Mouse (Mus musculus) intestine, embryonic 14.5 days (tissue): ENCODE measurements around the gene Sgms1. TPM values are rescaled to one million over a fixed set of nuclear protein-coding genes. Genes with fewer than 3 reads are reported as not detected.

Experiments
- ATAC-seq: fragments of 200-750 bp; cut with Nextera tagmentation; replicated peaks from 2 replicates; pipeline ENCODE4 v1.8.0; 2017; ENCODE audit warnings: low read depth, moderate number of reproducible peaks, moderate TSS enrichment, moderate library complexity; ENCODE audit not compliant: low FRiP score, low TSS enrichment
- DNase-seq: peaks from one replicate; pipeline ENCODE4 v3.0.0-alpha.2; 2018; ENCODE audit warnings: low spot score
- H3K27ac ChIP-seq: fragments of 300-500 bp; sonication (generic); 2 replicates; pipeline ENCODE4 v1.5.1; 2014; ENCODE audit warnings: low read depth, mild to moderate bottlenecking, control low read depth
- H3K27me3 ChIP-seq: fragments of 300-500 bp; sonication (generic); replicated peaks from 2 replicates; pipeline ENCODE4 v1.6.1; 2014; ENCODE audit warnings: low read length, control low read depth; ENCODE audit not compliant: control insufficient read depth, insufficient read depth
- H3K36me3 ChIP-seq: fragments of 300-500 bp; sonication (generic); 2 replicates; pipeline ENCODE4 v1.6.1; 2014; ENCODE audit warnings: low read length, control low read depth; ENCODE audit not compliant: control insufficient read depth, insufficient read depth
- H3K4me1 ChIP-seq: fragments of 300-500 bp; sonication (generic); replicated peaks from 2 replicates; pipeline ENCODE4 v1.6.1; 2014; ENCODE audit warnings: low read length, control low read depth, mixed read lengths; ENCODE audit not compliant: control insufficient read depth, insufficient read depth
- H3K4me2 ChIP-seq: fragments of 300-500 bp; sonication (generic); 2 replicates; pipeline ENCODE4 v1.6.1; 2014; ENCODE audit warnings: low read length
- H3K4me3 ChIP-seq: fragments of 300-500 bp; sonication (generic); 2 replicates; pipeline ENCODE4 v1.5.1; 2014; ENCODE audit warnings: low read depth, low read length, control low read depth, mixed read lengths
- H3K9ac ChIP-seq: fragments of 300-500 bp; sonication (generic); 2 replicates; pipeline ENCODE4 v1.6.1; 2014; ENCODE audit warnings: mild to moderate bottlenecking, low read length
- H3K9me3 ChIP-seq: fragments of 300-500 bp; sonication (generic); 2 replicates; pipeline ENCODE4 v1.6.1; 2016; ENCODE audit warnings: low read length, control low read depth; ENCODE audit not compliant: control insufficient read depth
- WGBS: fragments of 180-500 bp; shearing (Covaris S2); extraction: QIAGEN DNeasy Blood & Tissue Kit; methylation state at CpG from one replicate; pipeline ENCODE4 v1.1.7; 2014; 5-methylcytosine and 5-hydroxymethylcytosine counted together
- polyA plus RNA-seq: library from polyadenylated mRNA; unstranded; fragments of >200 nt; fragmentation: Nextera tagmentation; extraction: Ambion mirVana; gene quantifications from 2 replicates; pipeline ENCODE4 v1.2.1, GENCODE M21; 2014

The Sgms1 gene
- polyA plus RNA-seq, 1 experiment from 2014 or later = 37.5 TPM

DNA sequence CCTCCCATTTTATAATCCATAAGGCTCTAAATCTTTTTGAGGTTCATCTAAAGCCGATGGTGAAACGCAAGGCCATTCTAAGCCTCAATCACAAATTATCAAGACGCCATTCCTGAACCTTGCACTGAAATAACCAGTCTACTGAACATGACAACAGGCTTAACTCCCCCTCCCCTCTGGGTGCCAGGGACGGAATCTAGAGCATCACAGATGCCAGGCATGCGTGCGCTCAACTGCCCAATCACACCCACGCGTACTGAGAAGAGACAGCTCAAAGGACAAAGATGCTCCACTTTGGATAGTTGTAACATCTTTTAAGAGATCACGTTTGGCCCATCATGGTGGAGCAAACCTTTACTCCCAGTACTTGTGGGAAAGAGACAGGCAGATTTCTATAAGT, 146.3 kb downstream of the Sgms1 start:
- H3K27ac ChIP-seq = no peak overlapping the region
- no peaks in the 10 kb centered on the region for H3K9me3 ChIP-seq
- H3K27me3 ChIP-seq = no peaks in the 10 kb centered on the region
- WGBS = 85% methylated on average over 9 of the region's 9 CpGs
- ATAC-seq = no peak
- DNase-seq = peak; percentile 15
- H3K4me2 ChIP-seq = no peak overlapping the region
- no peaks in the 10 kb centered on the region for H3K36me3 ChIP-seq
- no peak overlapping the region for H3K9ac ChIP-seq
- 0 out of 2 replicates have a peak, but pooled peaks cover 3% of the 10 kb centered on the region for H3K4me1 ChIP-seq
- no peak overlapping the region for H3K4me3 ChIP-seq

DNA sequence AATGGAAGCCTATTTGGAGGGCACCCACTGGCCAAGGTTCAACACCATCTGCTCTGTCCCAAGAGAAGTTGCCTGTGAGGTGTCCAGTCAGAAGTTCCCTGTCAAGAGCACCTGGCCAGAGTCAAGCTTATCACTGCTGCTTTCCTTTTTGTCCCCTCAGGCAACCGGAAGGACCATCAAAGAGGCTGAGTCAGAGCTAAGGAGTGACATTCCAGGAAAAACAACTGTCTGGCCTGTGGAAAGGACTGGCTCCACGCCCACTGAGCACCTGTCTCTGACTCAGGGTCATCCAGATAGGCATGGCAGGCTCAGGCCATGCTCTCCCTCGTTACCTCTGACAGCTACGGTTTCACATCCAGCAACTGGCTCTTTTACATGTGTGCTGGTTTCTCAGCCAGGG, 147.4 kb downstream of the Sgms1 start:
- Histone ChIP-seq H3K4me1 (0 out of 2 replicates have a peak, but pooled peaks cover 3% of the 10 kb centered on the region), H3K27ac (no peak overlapping the region), H3K4me2 (no peak overlapping the region), H3K27me3 (no peaks in the 10 kb centered on the region), H3K9me3 (no peaks in the 10 kb centered on the region), H3K4me3 (no peak overlapping the region), H3K36me3 (no peaks in the 10 kb centered on the region), H3K9ac (no peak overlapping the region)
- ATAC-seq = no peak
- peak; percentile 48 for DNase-seq
- 75% methylated on average over 4 of the region's 4 CpGs for WGBS

DNA sequence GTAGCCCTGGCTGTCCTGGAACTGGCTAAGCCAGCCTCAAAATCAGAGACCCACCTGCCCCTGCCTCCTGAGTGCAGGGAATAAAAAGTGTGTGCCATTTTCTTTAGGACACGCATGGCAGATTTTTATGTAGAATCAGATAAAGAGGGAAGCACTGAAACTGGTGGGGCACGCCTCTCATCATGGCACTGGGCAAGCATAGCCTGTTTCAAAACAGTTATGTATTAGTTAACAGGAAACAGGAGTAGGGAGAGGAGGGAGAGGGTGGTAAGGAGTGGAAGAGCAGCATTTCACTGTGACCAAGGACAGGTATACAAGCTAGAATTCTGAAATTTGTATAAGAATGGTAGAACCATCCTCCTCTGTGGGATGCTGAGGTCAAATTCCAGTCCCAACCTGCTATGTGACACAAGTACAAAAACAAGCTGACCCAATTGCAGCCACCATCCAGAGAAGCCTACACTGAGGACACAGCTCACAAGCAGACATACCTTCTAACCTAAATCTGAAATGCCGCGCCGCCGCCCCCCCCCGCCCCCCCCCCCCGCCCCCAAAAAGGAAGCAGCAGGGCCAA, 149.0 kb downstream of the Sgms1 start:
- Histone ChIP-seq H3K36me3 (no peaks in the 10 kb centered on the region), H3K9me3 (no peaks in the 10 kb centered on the region), H3K4me3 (no peak overlapping the region), H3K4me2 (no peak overlapping the region), H3K4me1 (0 out of 2 replicates have a peak, but pooled peaks cover 3% of the 10 kb centered on the region), H3K9ac (no peak overlapping the region), H3K27me3 (no peaks in the 10 kb centered on the region), H3K27ac (no peak overlapping the region)
- DNase-seq = no peak
- whole genome bisulfite sequencing = 84% methylated on average over 7 of the region's 8 CpGs
- no peak for ATAC-seq

DNA sequence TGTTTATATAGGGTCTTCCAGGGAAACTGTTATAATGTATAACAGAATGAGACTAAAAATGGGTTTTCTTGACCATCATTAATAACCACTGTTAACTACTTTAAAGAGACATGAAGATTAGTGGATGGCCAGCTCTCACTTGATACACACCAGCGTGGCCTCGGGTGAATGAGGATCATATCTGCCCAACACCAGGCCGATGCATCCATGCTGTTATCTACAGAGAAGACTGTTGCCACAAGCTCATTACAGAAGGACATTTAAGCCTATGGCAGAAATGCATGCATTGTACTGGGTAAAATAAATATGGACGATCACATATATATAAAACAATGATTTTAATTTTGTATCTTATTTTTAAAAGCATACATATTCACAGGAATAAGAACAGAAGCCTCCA, 149.6 kb downstream of the Sgms1 start:
- Histone ChIP-seq H3K4me3 (no peak overlapping the region), H3K27ac (no peak overlapping the region), H3K9me3 (no peaks in the 10 kb centered on the region), H3K9ac (no peak overlapping the region), H3K36me3 (no peaks in the 10 kb centered on the region), H3K4me2 (no peak overlapping the region), H3K27me3 (no peaks in the 10 kb centered on the region), H3K4me1 (0 out of 2 replicates have a peak, but pooled peaks cover 3% of the 10 kb centered on the region)
- 88% methylated on average over 4 of the region's 4 CpGs for WGBS
- no peak for DNase-seq
- ATAC-seq = no peak

DNA sequence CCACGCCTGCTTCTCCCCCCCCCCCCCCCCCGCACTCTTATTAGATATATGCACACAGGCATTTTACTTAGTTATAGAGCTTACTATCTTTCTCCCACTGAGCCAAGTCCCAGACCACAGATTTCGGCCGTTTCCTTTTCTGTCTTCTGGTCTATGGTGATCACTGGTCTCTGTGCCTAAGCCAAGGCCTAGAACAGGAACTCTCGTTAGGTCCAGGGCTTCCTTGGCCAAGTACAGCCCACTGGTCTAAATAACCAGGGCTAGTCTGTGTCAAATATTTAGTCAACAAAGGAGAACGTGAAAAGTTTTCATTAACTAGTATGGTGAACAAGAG, 150.1 kb downstream of the Sgms1 start:
- WGBS = 82% methylated on average over 6 of the region's 6 CpGs
- no peak overlapping the region for H3K9ac ChIP-seq
- H3K4me1 ChIP-seq = 0 out of 2 replicates have a peak, but pooled peaks cover 3% of the 10 kb centered on the region
- no peak overlapping the region for H3K4me2 ChIP-seq
- H3K9me3 ChIP-seq = no peaks in the 10 kb centered on the region
- no peaks in the 10 kb centered on the region for H3K27me3 ChIP-seq
- H3K27ac ChIP-seq = no peak overlapping the region
- H3K36me3 ChIP-seq = no peaks in the 10 kb centered on the region
- H3K4me3 ChIP-seq = no peak overlapping the region
- ATAC-seq = no peak
- DNase-seq = no peak

DNA sequence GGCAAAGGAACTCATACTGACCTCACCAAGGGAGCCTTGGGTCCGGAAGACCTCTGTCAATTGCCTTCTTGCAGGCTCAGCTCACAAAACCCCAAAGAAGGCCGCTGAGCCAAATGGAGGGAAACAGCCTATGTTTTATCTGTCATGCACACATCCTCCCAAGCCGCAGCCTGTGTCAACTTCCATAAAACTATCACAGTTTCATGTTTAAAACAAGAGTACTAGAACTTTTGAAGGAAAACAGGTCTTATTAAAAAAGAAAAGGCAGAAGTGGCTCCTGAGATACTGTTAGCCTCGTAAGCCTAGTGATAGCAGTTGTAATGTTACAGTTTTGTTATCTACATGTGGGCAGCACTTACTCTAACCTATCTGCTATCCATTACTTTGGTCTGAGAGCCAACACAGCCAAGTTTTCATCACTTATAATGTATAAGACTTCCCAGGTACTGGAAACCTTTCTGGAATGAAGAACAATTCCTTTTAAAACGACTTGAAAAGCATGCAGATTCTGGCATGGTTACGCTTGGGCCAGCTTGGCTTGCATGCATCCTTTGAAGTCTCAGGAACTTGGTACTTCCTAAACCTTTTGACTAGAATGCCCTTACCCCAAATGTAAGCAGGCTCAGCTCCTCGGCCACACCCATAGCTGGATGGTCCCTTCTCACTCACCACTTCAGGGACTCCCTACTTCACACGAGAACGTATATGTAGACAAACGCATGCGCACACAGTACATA, 150.6 kb downstream of the Sgms1 start:
- Histone ChIP-seq H3K9me3 (no peaks in the 10 kb centered on the region), H3K4me2 (no peak overlapping the region), H3K4me1 (0 out of 2 replicates have a peak, but pooled peaks cover 3% of the 10 kb centered on the region), H3K9ac (no peak overlapping the region), H3K27ac (no peak overlapping the region), H3K36me3 (no peaks in the 10 kb centered on the region), H3K4me3 (no peak overlapping the region), H3K27me3 (no peaks in the 10 kb centered on the region)
- no peak for ATAC-seq
- no peak for DNase-seq
- 76% methylated on average over 11 of the region's 11 CpGs for WGBS

DNA sequence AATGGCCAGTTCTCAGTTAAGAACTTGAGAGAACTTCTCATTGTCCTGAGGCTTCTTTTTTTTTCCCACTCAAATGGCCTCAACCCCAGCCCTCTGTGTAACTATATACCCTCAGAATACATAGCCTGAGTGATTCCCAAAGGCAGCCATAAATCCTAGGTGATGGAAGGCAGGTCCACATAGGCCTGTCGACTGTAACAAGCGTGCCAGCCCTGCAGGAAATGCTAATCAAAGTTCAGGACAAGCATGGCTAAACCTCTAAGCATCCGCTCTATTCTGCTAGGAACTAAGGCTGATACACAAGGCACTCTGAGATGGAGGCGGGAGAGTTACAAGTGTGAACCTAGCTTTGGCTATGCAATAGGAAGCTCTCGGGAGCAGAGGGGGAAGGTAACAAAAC, 151.8 kb downstream of the Sgms1 start:
- Histone ChIP-seq H3K9me3 (no peaks in the 10 kb centered on the region), H3K27ac (no peak overlapping the region), H3K4me1 (0 out of 2 replicates have a peak, but pooled peaks cover 3% of the 10 kb centered on the region), H3K9ac (no peak overlapping the region), H3K36me3 (no peaks in the 10 kb centered on the region), H3K4me3 (no peak overlapping the region), H3K27me3 (no peaks in the 10 kb centered on the region), H3K4me2 (no peak overlapping the region)
- no peak for ATAC-seq
- WGBS = 59% methylated on average over 5 of the region's 5 CpGs
- DNase-seq = peak; percentile 37

DNA sequence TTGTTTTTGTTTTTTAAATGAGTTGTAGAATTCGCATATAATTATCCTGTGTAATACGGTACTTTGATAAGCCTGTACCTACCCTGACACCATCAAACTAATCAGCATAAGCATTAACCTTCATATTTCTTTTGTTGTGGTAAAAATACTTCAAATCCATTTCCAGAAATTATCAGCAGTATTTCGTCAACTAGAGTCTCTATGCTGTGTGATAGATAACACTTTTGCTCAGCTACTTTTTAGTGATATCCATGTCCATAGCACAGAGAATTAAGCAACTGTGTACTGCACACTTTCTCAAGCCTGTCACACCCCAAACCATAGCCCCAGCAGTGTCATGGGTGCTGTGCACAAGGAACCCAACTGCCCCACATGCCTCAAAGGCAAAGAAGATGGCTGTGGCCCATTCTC, 152.3 kb downstream of the Sgms1 start:
- ATAC-seq (no peak), DNase-seq (no peak)
- Histone ChIP-seq H3K36me3 (no peaks in the 10 kb centered on the region), H3K4me3 (no peak overlapping the region), H3K27ac (no peak overlapping the region), H3K9me3 (no peaks in the 10 kb centered on the region), H3K27me3 (no peaks in the 10 kb centered on the region), H3K4me1 (0 out of 2 replicates have a peak, but pooled peaks cover 3% of the 10 kb centered on the region), H3K4me2 (no peak overlapping the region), H3K9ac (no peak overlapping the region)
- WGBS = 94% methylated on average over 3 of the region's 3 CpGs
